Mouse (Mus musculus): Measurements from ENCODE around the gene Gas7. TPM values are rescaled to one million over a fixed set of nuclear protein-coding genes. Genes with fewer than 3 reads are reported as not detected.

The Gas7 gene
- polyA plus RNA-seq, 1 experiment from 2014 or later = 13.5 TPM

DNA sequence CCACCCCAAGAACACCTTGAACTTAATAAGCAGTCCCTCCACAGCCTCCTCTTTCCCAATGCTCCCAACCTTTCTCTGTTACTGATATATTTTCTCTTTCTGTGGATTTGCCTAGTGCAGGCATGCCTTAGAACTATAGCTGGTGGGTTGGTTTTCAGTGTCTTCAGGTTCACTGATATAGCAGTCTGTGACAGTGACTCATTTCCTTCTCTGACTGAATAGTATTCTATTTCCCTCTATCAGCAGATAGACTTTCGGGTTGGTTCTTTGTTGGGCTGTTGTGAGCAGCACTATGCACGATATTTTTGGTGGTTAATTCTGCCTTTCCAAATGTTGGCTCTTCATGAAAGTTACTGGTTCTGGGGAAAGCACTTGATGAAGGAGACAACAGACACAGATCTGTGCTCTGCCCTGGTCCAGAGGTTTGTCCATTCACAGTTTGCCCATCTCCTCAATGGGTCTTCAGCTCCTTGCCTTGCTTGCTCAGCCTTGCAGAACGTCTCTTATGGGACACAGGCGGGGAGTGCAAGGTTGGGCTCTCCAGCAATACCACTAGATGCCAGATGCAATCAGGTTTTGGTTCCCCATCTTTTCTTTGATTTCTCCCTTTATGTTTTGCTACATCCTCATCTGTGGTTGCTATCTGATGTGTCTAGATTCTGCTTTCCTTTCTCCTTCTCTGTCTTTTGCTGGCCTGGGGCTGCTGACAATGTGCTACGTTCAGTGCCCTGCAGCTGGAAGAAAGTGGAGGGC, 25.1 kb downstream of the Gas7 start:
- H3K4me1 ChIP-seq (replicated peaks; ENCODE audit: control insufficient read depth, insufficient read depth, low read length) = peaks cover 6% of the 10 kb centered on the region; the same call in 1 of the 2 replicates
- no peaks in the 10 kb centered on the region for H3K36me3 ChIP-seq (ENCODE audit: control insufficient read depth, insufficient read depth, low read length)
- no peak overlapping the region for H3K9ac ChIP-seq (ENCODE audit: low read length)
- H3K4me2 ChIP-seq (ENCODE audit: low read depth, low read length) = no peak overlapping the region
- ATAC-seq (ENCODE audit: low read depth) = no peak
- no peak overlapping the region for H3K27ac ChIP-seq (ENCODE audit: low read length)
- H3K4me3 ChIP-seq (ENCODE audit: low read length) = no peak overlapping the region
- H3K27me3 ChIP-seq (ENCODE audit: control insufficient read depth, insufficient read depth, low read depth, low read length) = no peaks in the 10 kb centered on the region
- 77% methylated on average over 5 of the region's 5 CpGs for WGBS
- H3K9me3 ChIP-seq (ENCODE audit: control insufficient read depth, low read length) = no peaks in the 10 kb centered on the region

DNA sequence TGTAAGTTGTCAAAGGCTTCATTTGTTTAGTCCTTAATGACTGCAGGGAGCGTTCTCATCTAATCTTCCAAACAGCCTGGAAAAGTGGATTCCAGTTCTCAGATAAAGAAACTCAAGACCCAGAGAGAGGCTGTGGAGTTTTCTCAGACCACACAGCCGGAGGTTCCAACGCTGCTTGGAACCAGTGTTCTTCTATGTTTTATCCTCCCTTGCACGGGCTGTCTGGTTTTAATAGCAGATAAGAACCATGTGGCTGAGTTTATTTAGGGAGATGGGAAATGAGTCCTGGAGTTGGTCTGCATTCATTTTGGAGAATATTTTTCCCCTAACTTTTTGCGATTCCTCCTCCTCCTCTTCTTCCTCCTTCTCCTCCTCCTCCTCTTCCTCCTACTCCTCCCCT, 26.5 kb downstream of the Gas7 start:
- no peak overlapping the region for H3K9ac ChIP-seq (ENCODE audit: low read length)
- H3K4me2 ChIP-seq (ENCODE audit: low read depth, low read length) = no peak overlapping the region
- H3K27me3 ChIP-seq (ENCODE audit: control insufficient read depth, insufficient read depth, low read depth, low read length) = no peaks in the 10 kb centered on the region
- H3K4me3 ChIP-seq (ENCODE audit: low read length) = no peak overlapping the region
- 38% methylated on average over 5 of the region's 5 CpGs for WGBS
- H3K4me1 ChIP-seq (replicated peaks; ENCODE audit: control insufficient read depth, insufficient read depth, low read length) = peaks cover 6% of the 10 kb centered on the region; the same call in 1 of the 2 replicates
- no peaks in the 10 kb centered on the region for H3K9me3 ChIP-seq (ENCODE audit: control insufficient read depth, low read length)
- H3K36me3 ChIP-seq (ENCODE audit: control insufficient read depth, insufficient read depth, low read length) = no peaks in the 10 kb centered on the region
- ATAC-seq (ENCODE audit: low read depth) = no peak
- no peak overlapping the region for H3K27ac ChIP-seq (ENCODE audit: low read length)

DNA sequence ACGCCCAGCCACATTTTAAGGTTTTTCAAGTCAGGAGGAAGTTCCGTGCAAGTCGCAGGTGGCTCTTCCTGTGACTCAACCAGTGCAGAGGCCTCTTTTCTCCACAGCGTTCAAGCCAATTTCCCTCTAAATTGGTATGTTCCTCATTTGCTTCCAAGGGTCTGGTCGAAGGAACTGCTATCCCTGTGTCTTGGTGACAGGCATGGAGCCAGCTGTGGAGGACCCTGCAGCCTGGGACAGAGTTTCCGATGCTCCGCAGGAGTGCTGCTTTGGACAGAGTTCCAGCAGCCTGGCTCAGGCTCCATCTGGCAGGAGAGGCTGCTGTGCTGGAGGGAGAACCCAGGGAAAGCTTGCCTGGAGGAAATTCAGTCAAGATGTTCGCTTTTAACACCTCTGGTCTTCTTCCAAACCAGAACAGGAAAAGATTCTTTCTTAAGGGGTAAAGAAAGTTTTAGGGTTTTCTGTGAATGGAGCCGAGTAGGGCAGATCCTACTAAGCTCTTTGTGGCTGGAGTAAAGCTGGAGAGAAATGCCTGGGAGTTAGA, 27.1 kb downstream of the Gas7 start:
- no peak overlapping the region for H3K4me2 ChIP-seq (ENCODE audit: low read depth, low read length)
- H3K4me1 ChIP-seq (replicated peaks; ENCODE audit: control insufficient read depth, insufficient read depth, low read length) = peaks cover 6% of the 10 kb centered on the region; the same call in 1 of the 2 replicates
- ATAC-seq (ENCODE audit: low read depth) = no peak
- no peaks in the 10 kb centered on the region for H3K36me3 ChIP-seq (ENCODE audit: control insufficient read depth, insufficient read depth, low read length)
- no peak overlapping the region for H3K9ac ChIP-seq (ENCODE audit: low read length)
- H3K27ac ChIP-seq (ENCODE audit: low read length) = no peak overlapping the region; the same call in 1 of the 2 replicates
- WGBS = 49% methylated on average over 9 of the region's 9 CpGs
- H3K27me3 ChIP-seq (ENCODE audit: control insufficient read depth, insufficient read depth, low read depth, low read length) = no peaks in the 10 kb centered on the region
- H3K4me3 ChIP-seq (ENCODE audit: low read length) = no peak overlapping the region
- H3K9me3 ChIP-seq (ENCODE audit: control insufficient read depth, low read length) = no peaks in the 10 kb centered on the region

DNA sequence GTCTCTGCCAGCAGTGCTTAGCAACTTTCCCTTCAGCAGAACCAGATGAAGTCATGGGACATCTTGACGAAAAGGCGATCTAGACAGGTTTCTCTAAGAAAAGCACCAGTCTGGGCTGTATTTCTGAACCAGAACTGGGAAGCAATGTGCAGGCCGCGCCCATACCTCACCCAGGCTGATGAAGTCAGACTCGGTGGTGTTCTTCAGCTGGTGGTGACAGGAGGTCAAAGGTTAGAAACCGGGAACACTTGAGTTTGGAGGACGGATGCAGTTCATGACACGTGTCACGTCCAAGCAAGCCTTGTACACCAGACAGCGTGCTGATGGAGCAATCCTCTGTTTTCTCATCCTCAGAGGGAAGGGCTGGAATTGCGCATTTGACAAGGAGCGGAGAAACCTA, 32.9 kb downstream of the Gas7 start:
- Histone ChIP-seq H3K9ac (ENCODE audit: low read length) (no peak overlapping the region), H3K36me3 (ENCODE audit: control insufficient read depth, insufficient read depth, low read length) (no peaks in the 10 kb centered on the region), H3K4me3 (ENCODE audit: low read length) (no peak overlapping the region), H3K4me1 (replicated peaks; ENCODE audit: control insufficient read depth, insufficient read depth, low read length) (no peaks in the 10 kb centered on the region), H3K27me3 (ENCODE audit: control insufficient read depth, insufficient read depth, low read depth, low read length) (no peaks in the 10 kb centered on the region), H3K4me2 (ENCODE audit: low read depth, low read length) (no peak overlapping the region), H3K9me3 (ENCODE audit: control insufficient read depth, low read length) (no peaks in the 10 kb centered on the region), H3K27ac (ENCODE audit: low read length) (no peak overlapping the region)
- no peak for ATAC-seq (ENCODE audit: low read depth)
- 65% methylated on average over 12 of the region's 12 CpGs for WGBS

DNA sequence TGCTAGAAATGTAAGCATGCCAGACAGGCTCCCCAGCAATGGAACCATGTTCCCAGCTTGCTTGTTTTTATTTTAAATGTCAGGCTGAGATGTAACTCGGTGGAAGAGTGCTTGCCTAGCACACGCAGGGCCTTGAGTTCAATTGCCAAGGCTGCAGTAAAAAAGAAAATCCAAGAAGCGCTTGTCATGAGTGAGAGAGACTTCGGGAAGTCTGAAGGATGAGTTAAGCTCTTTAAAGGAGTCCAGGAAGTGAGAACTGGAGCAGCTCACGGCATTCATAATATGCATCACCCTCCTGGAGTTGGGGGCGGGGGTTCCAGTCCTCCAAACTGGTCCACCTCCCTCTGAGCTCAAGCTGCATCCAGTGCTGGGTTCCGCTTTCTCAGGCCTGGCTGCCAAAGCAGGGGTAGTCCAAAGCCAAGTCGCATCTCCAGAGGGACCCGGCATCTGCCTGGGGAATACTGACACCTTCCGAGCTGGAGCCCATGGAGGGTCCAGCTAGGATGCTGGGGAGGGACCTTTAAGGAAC, 34.5 kb downstream of the Gas7 start:
- H3K27me3 ChIP-seq (ENCODE audit: control insufficient read depth, insufficient read depth, low read depth, low read length) = no peaks in the 10 kb centered on the region
- no peaks in the 10 kb centered on the region for H3K4me1 ChIP-seq (replicated peaks; ENCODE audit: control insufficient read depth, insufficient read depth, low read length)
- WGBS = 68% methylated on average over 10 of the region's 10 CpGs
- no peak overlapping the region for H3K27ac ChIP-seq (ENCODE audit: low read length)
- no peaks in the 10 kb centered on the region for H3K9me3 ChIP-seq (ENCODE audit: control insufficient read depth, low read length)
- H3K4me3 ChIP-seq (ENCODE audit: low read length) = no peak overlapping the region
- H3K36me3 ChIP-seq (ENCODE audit: control insufficient read depth, insufficient read depth, low read length) = no peaks in the 10 kb centered on the region
- no peak overlapping the region for H3K9ac ChIP-seq (ENCODE audit: low read length)
- H3K4me2 ChIP-seq (ENCODE audit: low read depth, low read length) = no peak overlapping the region
- no peak for ATAC-seq (ENCODE audit: low read depth)

DNA sequence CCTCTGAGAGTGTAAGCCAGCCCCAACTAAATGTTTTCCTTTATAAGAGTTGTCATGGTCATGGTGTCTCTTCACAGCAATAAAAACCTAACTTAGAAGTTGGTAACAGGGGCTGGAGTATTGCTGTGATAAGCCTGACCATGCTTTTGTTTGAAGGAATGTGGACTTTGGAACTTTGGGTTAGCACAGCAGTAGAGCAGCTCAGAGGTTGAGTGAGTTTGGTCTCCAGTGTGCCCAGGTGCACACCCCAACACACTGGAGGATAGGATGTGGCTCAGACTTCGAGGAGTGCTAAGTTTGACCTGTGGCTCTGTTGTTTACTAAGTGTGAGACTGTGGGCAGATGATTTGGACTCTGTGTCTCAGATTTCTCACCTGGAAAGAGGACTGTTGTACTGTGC, 41.6 kb downstream of the Gas7 start:
- WGBS = 53% methylated on average over 1 of the region's 1 CpGs
- ATAC-seq (ENCODE audit: low read depth) = no peak
- no peak overlapping the region for H3K9ac ChIP-seq (ENCODE audit: low read length)
- H3K36me3 ChIP-seq (ENCODE audit: control insufficient read depth, insufficient read depth, low read length) = no peaks in the 10 kb centered on the region
- no peaks in the 10 kb centered on the region for H3K9me3 ChIP-seq (ENCODE audit: control insufficient read depth, low read length)
- no peak overlapping the region for H3K4me3 ChIP-seq (ENCODE audit: low read length)
- no peaks in the 10 kb centered on the region for H3K4me1 ChIP-seq (replicated peaks; ENCODE audit: control insufficient read depth, insufficient read depth, low read length)
- no peaks in the 10 kb centered on the region for H3K27me3 ChIP-seq (ENCODE audit: control insufficient read depth, insufficient read depth, low read depth, low read length)
- no peak overlapping the region for H3K27ac ChIP-seq (ENCODE audit: low read length)
- H3K4me2 ChIP-seq (ENCODE audit: low read depth, low read length) = no peak overlapping the region

DNA sequence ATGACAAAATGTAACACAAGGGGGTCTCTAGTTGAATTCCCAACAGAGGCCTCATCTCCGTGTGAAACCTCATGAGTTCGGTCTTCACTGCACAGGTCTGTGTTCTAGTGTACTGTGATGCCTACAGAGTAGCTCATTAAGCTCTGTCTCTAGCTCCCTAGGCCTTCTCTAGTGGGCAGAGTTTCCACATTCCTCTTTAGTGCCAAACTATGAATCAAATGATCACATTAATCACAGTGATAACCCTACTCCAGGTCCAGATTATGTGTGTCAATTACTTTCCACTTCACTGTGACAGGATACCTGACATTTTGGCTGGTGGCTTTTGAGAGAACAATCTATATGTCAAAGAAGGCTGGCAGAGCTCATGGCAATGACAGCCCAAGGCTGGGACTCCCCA, 44.9 kb downstream of the Gas7 start:
- no peaks in the 10 kb centered on the region for H3K4me1 ChIP-seq (replicated peaks; ENCODE audit: control insufficient read depth, insufficient read depth, low read length)
- no peak overlapping the region for H3K9ac ChIP-seq (ENCODE audit: low read length)
- no peak for ATAC-seq (ENCODE audit: low read depth)
- no peak overlapping the region for H3K4me3 ChIP-seq (ENCODE audit: low read length)
- no peaks in the 10 kb centered on the region for H3K9me3 ChIP-seq (ENCODE audit: control insufficient read depth, low read length)
- no peaks in the 10 kb centered on the region for H3K27me3 ChIP-seq (ENCODE audit: control insufficient read depth, insufficient read depth, low read depth, low read length)
- no peaks in the 10 kb centered on the region for H3K36me3 ChIP-seq (ENCODE audit: control insufficient read depth, insufficient read depth, low read length)
- no peak overlapping the region for H3K4me2 ChIP-seq (ENCODE audit: low read depth, low read length)
- no peak overlapping the region for H3K27ac ChIP-seq (ENCODE audit: low read length)
- 94% methylated on average over 2 of the region's 2 CpGs for WGBS

DNA sequence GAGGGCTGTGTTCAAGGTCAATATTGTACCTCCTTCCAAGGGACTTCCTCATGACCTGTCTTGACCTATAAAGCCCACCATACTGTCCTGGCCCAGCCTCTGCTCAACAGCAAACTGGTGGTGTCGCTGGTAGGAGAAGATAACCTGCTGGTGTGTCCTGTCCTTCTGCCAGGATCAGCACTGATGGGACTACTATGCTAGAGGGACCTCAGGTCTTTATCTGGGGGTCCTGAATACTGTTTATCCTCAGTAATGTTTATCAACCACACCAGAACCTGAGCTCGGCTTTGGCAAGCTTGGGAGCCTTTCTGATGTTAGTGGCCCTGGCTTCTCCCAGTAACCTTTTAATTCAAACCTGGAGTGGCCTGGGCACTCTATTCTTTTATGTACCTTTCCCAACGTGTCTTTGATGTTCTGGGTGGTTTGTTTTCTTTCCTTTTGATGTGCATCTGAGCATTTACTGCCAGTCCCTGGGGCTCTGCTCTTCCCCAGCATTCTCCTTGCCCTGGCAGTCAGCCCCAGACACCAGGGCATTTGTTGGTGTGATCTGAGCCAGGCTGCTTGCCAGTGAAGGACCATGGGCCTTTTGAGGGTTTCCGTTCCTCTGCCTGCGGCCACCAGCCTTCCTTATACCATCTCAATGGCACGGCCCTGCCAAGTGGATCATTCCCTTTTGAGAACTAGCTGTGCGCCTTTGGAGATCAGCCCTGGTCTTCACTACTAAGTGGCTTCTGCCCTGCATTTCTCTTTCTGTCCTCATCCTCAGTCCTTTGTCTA, 46.4 kb downstream of the Gas7 start:
- no peaks in the 10 kb centered on the region for H3K4me1 ChIP-seq (replicated peaks; ENCODE audit: control insufficient read depth, insufficient read depth, low read length)
- H3K9me3 ChIP-seq (ENCODE audit: control insufficient read depth, low read length) = no peaks in the 10 kb centered on the region
- H3K4me2 ChIP-seq (ENCODE audit: low read depth, low read length) = no peak overlapping the region
- no peak overlapping the region for H3K27ac ChIP-seq (ENCODE audit: low read length)
- H3K27me3 ChIP-seq (ENCODE audit: control insufficient read depth, insufficient read depth, low read depth, low read length) = no peaks in the 10 kb centered on the region
- H3K36me3 ChIP-seq (ENCODE audit: control insufficient read depth, insufficient read depth, low read length) = no peaks in the 10 kb centered on the region
- no peak overlapping the region for H3K9ac ChIP-seq (ENCODE audit: low read length)
- WGBS = 68% methylated on average over 7 of the region's 7 CpGs
- ATAC-seq (ENCODE audit: low read depth) = no peak
- H3K4me3 ChIP-seq (ENCODE audit: low read length) = no peak overlapping the region

DNA sequence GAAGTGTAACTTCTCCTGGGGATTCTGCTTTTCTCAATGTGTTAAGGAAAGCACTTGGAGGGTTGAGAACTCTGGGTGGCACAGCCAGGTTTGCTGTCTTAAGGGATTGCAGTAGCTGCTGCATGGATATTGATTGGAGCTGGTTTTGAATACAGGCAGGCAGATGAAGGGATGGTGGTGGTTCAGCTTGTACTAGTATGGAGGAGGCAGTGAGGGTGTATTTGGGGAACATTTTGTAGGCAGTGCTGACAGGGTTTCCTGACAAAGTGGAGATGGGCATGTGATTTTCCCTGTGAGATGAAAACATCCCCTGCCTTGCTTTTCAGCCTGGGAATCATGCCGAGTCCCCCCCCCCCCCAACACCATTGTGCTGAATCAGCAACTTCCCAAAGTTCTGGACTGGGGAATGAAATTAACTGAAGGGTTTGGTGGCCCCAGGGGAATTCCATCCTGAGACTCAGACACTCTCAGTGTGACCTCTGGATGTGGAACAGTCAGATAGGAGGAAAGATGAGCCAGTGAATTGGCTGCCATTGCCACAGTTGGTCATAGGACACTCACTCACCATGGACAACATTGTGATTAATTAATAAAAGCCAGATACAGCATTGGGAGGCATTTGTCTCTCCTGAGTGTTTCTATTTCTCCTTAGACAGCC, 54.1 kb downstream of the Gas7 start:
- H3K9me3 ChIP-seq (ENCODE audit: control insufficient read depth, low read length) = no peaks in the 10 kb centered on the region; the same call in 1 of the 2 replicates
- no peak for ATAC-seq (ENCODE audit: low read depth)
- no peak overlapping the region for H3K4me2 ChIP-seq (ENCODE audit: low read depth, low read length)
- no peaks in the 10 kb centered on the region; the same call in 1 of the 2 replicates for H3K4me1 ChIP-seq (replicated peaks; ENCODE audit: control insufficient read depth, insufficient read depth, low read length)
- no peaks in the 10 kb centered on the region for H3K36me3 ChIP-seq (ENCODE audit: control insufficient read depth, insufficient read depth, low read length)
- whole genome bisulfite sequencing = 83% methylated on average over 1 of the region's 1 CpGs
- no peak overlapping the region for H3K4me3 ChIP-seq (ENCODE audit: low read length)
- no peak overlapping the region for H3K9ac ChIP-seq (ENCODE audit: low read length)
- no peak overlapping the region for H3K27ac ChIP-seq (ENCODE audit: low read length)
- H3K27me3 ChIP-seq (ENCODE audit: control insufficient read depth, insufficient read depth, low read depth, low read length) = no peaks in the 10 kb centered on the region
